Mouse (Mus musculus): ENCODE results near the gene Dennd1b. TPM values are rescaled to one million over a fixed set of nuclear protein-coding genes. Genes with fewer than 3 reads are reported as not detected.
A peak's percentile ranks its signal among the peaks of the same experiment; 100 is the strongest.

Dennd1b gene
- polyA plus RNA-seq, 1 experiment from 2014 or later: 12.2 TPM

DNA sequence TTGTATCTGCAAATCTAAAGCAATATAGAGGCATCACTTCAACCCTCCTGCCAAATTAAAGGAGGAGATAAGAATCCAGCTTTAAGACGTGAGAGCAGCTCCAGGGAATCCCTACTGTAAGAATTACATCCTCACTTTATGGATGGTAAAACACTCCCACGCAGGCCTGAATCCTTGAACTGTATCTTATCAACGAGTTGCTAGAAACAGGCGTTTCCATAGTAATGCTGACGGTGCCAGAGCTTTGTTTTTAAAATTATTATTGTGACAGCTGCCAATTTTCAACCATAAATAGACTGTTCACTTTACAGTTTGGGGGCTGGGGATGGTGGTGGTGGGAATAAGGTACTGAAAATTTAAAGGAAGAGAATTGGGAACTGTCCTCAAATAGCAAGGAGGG, 239.8 kb downstream of the Dennd1b start:
- H3K27me3 ChIP-seq (ENCODE audit: control insufficient read depth, insufficient read depth, low read length): no peaks in the 10 kb centered on the region
- no peaks in the 10 kb centered on the region for H3K4me1 ChIP-seq (ENCODE audit: control insufficient read depth, insufficient read depth, low read length)
- 84% methylated on average over 5 of the region's 5 CpGs for WGBS
- H3K27ac ChIP-seq (ENCODE audit: low read depth, low read length): no peak overlapping the region
- H3K4me2 ChIP-seq: no peak overlapping the region
- no peaks in the 10 kb centered on the region for H3K9me3 ChIP-seq (ENCODE audit: control insufficient read depth, low read length)
- no peak for ATAC-seq (ENCODE audit: low FRiP score)
- H3K36me3 ChIP-seq (ENCODE audit: control insufficient read depth, insufficient read depth, low read length): no peaks in the 10 kb centered on the region
- H3K9ac ChIP-seq (ENCODE audit: low read length): no peak overlapping the region
- DNase-seq (ENCODE audit: low spot score, missing footprints): no peak
- no peak overlapping the region for H3K4me3 ChIP-seq (ENCODE audit: low read depth, low read length)

DNA sequence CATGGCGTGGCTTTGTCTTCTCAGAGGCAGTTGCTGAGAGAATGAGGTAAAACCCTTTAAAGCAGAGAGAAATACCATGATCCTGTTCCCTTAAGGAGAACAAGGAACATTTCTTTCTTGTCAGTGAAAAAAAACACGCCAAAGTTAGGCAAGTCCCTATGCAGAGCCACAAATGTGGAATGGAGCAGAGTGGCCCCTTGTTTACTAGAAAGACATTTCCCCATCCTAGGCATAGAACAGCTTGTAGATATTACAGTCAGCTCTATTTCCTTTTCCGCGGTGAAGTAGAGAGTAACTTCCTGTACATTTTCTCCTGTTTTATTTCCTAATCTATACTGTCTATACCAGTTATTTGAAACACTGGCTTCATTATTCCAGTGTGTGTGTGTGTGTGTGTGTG, 243.0 kb downstream of the Dennd1b start:
- H3K4me2 ChIP-seq: no peak overlapping the region
- H3K4me3 ChIP-seq (ENCODE audit: low read depth, low read length): no peak overlapping the region
- no peaks in the 10 kb centered on the region for H3K27me3 ChIP-seq (ENCODE audit: control insufficient read depth, insufficient read depth, low read length)
- H3K9ac ChIP-seq (ENCODE audit: low read length): no peak overlapping the region
- DNase-seq (ENCODE audit: low spot score, missing footprints) (no peak), ATAC-seq (ENCODE audit: low FRiP score) (no peak)
- H3K4me1 ChIP-seq (ENCODE audit: control insufficient read depth, insufficient read depth, low read length): no peaks in the 10 kb centered on the region; the same call in 1 of the 2 replicates
- 82% methylated on average over 4 of the region's 4 CpGs for WGBS
- no peak overlapping the region for H3K27ac ChIP-seq (ENCODE audit: low read depth, low read length)
- H3K36me3 ChIP-seq (ENCODE audit: control insufficient read depth, insufficient read depth, low read length): no peaks in the 10 kb centered on the region
- no peaks in the 10 kb centered on the region for H3K9me3 ChIP-seq (ENCODE audit: control insufficient read depth, low read length)

DNA sequence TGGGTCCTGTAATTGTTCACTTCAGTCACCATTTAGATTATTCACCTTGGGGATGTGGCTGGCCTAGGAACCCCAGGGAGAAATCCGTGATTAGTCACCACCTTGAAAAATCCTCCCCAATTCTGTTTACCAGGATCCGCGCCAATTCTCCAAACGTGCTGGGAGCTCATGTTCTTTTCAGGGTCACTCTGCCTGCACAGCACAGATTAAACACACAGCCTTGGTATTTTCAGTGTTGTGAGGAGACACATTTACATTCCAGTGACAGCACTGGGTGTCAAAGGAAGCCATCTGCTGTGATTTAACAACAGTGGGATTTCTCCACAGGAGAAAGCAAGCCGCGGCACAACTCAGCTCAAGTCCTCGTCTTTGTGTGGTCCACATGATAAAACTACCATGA, 246.6 kb downstream of the Dennd1b start:
- H3K27me3 ChIP-seq (ENCODE audit: control insufficient read depth, insufficient read depth, low read length): no peaks in the 10 kb centered on the region
- H3K36me3 ChIP-seq (ENCODE audit: control insufficient read depth, insufficient read depth, low read length): no peaks in the 10 kb centered on the region
- ATAC-seq (ENCODE audit: low FRiP score) (peak; percentile 80), DNase-seq (ENCODE audit: low spot score, missing footprints) (no peak)
- H3K27ac ChIP-seq (ENCODE audit: low read depth, low read length): 0 out of 2 replicates have a peak overlapping the region, but pooled peaks have one; percentile 20
- H3K4me3 ChIP-seq (ENCODE audit: low read depth, low read length): no peak overlapping the region
- H3K4me1 ChIP-seq (ENCODE audit: control insufficient read depth, insufficient read depth, low read length): no peaks in the 10 kb centered on the region; the same call in 1 of the 2 replicates
- no peaks in the 10 kb centered on the region for H3K9me3 ChIP-seq (ENCODE audit: control insufficient read depth, low read length)
- H3K9ac ChIP-seq (ENCODE audit: low read length): no peak overlapping the region
- no peak overlapping the region for H3K4me2 ChIP-seq
- WGBS: 8% methylated on average over 7 of the region's 7 CpGs

DNA sequence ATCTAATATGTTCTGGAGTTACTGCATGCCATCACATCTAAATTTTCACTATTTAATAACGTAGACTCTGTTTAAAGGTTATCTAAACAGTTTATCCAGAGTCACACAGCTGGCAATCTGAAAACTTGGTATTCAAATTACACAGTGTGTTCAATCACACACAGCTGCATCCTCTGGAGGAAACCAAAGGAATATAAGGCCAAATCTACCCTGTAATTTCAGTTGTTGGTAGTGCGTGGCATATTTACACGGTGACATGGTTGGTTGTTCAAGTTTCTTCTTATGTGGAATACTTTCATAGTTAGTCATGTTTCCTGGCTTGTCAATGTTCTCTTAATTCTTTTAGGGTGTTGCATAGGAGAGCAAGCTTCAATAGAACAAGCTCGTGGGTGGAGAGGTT, 247.3 kb downstream of the Dennd1b start:
- no peak overlapping the region for H3K4me2 ChIP-seq
- no peak overlapping the region for H3K9ac ChIP-seq (ENCODE audit: low read length)
- no peak for DNase-seq (ENCODE audit: low spot score, missing footprints)
- WGBS: 75% methylated on average over 4 of the region's 4 CpGs
- H3K27ac ChIP-seq (ENCODE audit: low read depth, low read length): no peak overlapping the region
- H3K27me3 ChIP-seq (ENCODE audit: control insufficient read depth, insufficient read depth, low read length): no peaks in the 10 kb centered on the region
- H3K4me1 ChIP-seq (ENCODE audit: control insufficient read depth, insufficient read depth, low read length): no peaks in the 10 kb centered on the region; the same call in 1 of the 2 replicates
- ATAC-seq (ENCODE audit: low FRiP score): no peak
- H3K36me3 ChIP-seq (ENCODE audit: control insufficient read depth, insufficient read depth, low read length): no peaks in the 10 kb centered on the region
- H3K9me3 ChIP-seq (ENCODE audit: control insufficient read depth, low read length): no peaks in the 10 kb centered on the region
- no peak overlapping the region for H3K4me3 ChIP-seq (ENCODE audit: low read depth, low read length)

DNA sequence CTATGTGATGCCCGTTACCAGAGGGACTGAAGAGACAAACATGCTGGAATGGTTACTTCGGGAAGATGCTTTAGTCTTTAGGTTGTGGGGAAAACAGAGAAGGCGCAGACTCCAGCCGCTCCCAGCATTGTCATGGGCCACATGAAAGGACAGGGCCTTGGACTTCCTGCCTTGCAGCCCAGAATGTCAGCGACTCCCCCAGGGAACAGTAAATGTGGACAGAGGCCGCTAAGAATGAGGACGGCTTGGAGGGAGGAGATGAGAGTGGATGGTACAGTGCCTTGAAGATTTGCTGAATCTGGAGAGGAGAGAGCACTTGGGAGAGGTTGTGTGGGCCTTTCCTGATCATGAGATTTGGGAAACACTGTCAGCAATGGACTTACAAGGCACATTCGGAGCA, 252.1 kb downstream of the Dennd1b start:
- H3K9me3 ChIP-seq (ENCODE audit: control insufficient read depth, low read length): no peaks in the 10 kb centered on the region

DNA sequence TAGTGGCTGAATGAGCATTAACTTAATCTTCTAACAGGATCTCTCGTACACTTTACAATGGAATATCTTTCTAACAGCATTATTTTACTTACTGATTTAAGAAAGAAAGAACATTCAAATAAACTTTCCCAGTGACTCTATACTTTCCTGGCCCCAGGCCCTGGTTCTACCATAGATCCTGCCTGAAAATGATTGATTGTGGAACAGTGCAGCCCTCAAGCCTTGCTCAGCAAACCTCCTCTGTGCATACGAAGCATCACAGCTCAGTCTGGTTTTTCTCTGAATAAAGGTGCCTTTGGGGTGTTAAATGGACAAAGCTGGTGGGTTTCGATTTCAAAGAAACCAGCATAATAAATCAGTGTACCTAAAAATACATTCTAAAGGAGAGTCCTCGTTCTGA, 260.6 kb downstream of the Dennd1b start:
- no peaks in the 10 kb centered on the region for H3K9me3 ChIP-seq (ENCODE audit: control insufficient read depth, low read length)
- no peak overlapping the region for H3K4me3 ChIP-seq (ENCODE audit: low read depth, low read length)
- no peak overlapping the region for H3K27ac ChIP-seq (ENCODE audit: low read depth, low read length)
- no peak overlapping the region for H3K4me2 ChIP-seq
- H3K4me1 ChIP-seq (ENCODE audit: control insufficient read depth, insufficient read depth, low read length): no peaks in the 10 kb centered on the region
- no peak overlapping the region for H3K9ac ChIP-seq (ENCODE audit: low read length)
- WGBS: 80% methylated on average over 4 of the region's 4 CpGs
- no peaks in the 10 kb centered on the region for H3K36me3 ChIP-seq (ENCODE audit: control insufficient read depth, insufficient read depth, low read length)
- ATAC-seq (ENCODE audit: low FRiP score) (no peak), DNase-seq (ENCODE audit: low spot score, missing footprints) (peak; percentile 33)
- H3K27me3 ChIP-seq (ENCODE audit: control insufficient read depth, insufficient read depth, low read length): no peaks in the 10 kb centered on the region

More for the DNA sequence above, 252.1 kb downstream of the Dennd1b start:
- peak; percentile 37 for DNase-seq (ENCODE audit: low spot score, missing footprints)
- H3K4me3 ChIP-seq (ENCODE audit: low read depth, low read length): no peak overlapping the region
- no peaks in the 10 kb centered on the region for H3K4me1 ChIP-seq (ENCODE audit: control insufficient read depth, insufficient read depth, low read length)
- no peak overlapping the region for H3K9ac ChIP-seq (ENCODE audit: low read length)
- no peaks in the 10 kb centered on the region for H3K27me3 ChIP-seq (ENCODE audit: control insufficient read depth, insufficient read depth, low read length)
- no peaks in the 10 kb centered on the region for H3K36me3 ChIP-seq (ENCODE audit: control insufficient read depth, insufficient read depth, low read length)
- no peak overlapping the region for H3K4me2 ChIP-seq
- ATAC-seq (ENCODE audit: low FRiP score): no peak
- 65% methylated on average over 8 of the region's 8 CpGs for WGBS
- no peak overlapping the region for H3K27ac ChIP-seq (ENCODE audit: low read depth, low read length)

DNA sequence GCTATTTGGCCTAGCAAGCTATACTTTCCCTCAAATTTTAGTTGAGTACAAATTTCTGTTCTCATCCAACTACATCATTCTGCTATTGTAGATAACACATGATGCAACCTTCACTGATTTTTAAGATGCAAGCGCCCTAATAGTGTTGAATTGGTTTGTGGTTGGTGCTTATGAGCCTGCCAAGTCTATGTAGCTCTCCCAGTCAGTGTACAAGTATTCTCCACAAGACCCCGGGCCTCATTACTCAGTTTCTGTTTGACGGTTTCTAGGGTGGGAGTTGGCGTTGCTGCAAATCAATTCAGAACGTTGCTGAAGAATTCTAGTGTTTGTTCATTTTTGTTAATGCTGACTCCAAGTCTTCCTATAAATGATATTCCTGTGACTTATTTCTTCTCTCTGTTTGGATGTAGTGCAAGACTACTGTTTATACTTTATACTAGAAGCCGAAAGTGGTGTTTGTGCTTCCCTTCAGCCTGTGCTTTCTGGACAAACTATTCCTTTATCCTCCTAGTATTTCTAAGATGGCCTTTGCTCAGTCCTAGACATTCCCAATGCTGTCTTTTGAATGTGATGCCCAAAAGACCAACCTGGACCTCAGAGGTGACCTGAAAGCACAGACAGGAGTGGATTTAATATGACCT, 261.2 kb downstream of the Dennd1b start:
- Histone ChIP-seq H3K4me1 (ENCODE audit: control insufficient read depth, insufficient read depth, low read length) (no peaks in the 10 kb centered on the region), H3K9me3 (ENCODE audit: control insufficient read depth, low read length) (no peaks in the 10 kb centered on the region), H3K27ac (ENCODE audit: low read depth, low read length) (no peak overlapping the region), H3K9ac (ENCODE audit: low read length) (no peak overlapping the region), H3K4me2 (no peak overlapping the region), H3K27me3 (ENCODE audit: control insufficient read depth, insufficient read depth, low read length) (no peaks in the 10 kb centered on the region), H3K36me3 (ENCODE audit: control insufficient read depth, insufficient read depth, low read length) (no peaks in the 10 kb centered on the region), H3K4me3 (ENCODE audit: low read depth, low read length) (no peak overlapping the region)
- no peak for ATAC-seq (ENCODE audit: low FRiP score)
- peak; percentile 77 for DNase-seq (ENCODE audit: low spot score, missing footprints)
- WGBS: 89% methylated on average over 6 of the region's 6 CpGs

Other genes with a start within 250 kb of the Dennd1b start
- 43.4 and 48.9 TPM in 2 replicates for gene Lhx9, start 114.9 kb upstream of the Dennd1b start, polyA plus RNA-seq (2014; fragmentation: Nextera tagmentation; extraction: Ambion mirVana)
- 57.0 and 63.0 TPM in 2 replicates for gene 2310009B15Rik, start 106.6 kb upstream of the Dennd1b start, polyA plus RNA-seq (2014; fragmentation: Nextera tagmentation; extraction: Ambion mirVana)

Data from midbrain, embryonic 11.5 days (tissue).